Mouse (Mus musculus): ENCODE measurements around the gene 1110032A03Rik.

1110032A03Rik gene

DNA sequence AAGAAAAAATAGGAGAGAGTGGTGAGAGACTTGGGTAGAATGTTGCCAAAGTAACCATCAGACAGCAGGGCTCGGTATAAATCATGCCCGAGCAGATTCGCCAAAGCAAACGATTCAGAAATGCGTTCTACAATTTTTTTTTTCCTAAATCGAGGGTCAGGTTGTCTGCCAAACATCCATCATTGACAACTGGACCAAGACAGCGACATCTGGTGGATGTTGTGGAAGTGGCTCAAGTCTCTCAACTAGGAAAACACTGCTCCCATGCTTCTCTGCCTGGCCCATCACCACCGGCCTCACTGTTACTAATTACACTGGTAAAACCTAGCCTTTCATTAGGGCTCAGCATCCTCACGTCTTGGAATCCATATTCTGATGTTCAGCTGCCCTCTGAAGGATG lies 40.3 kb downstream of the 1110032A03Rik start:
- DNase-seq (ENCODE audit: inconsistent ontology term), result peak; percentile 46

DNA sequence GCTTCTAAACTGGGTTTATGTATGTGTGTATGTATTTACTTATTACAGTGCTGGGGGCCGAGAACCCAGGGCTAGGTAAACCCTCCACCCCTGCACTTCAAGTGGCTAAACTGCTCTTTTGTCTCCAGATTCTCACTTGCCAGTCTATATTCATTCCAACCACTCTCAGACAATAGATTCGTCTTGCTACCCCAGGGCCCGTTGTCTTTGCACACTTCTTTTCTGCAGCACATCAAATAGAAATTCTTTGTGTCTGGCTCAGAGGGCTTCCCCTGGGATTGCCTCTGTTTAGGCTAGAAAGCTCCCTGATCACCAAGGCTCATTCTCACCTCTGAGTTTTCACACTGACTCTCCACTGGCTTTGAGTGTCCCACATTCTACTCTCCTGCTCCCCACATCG lies 42.8 kb downstream of the 1110032A03Rik start:
- no peak for DNase-seq (ENCODE audit: inconsistent ontology term)

DNA sequence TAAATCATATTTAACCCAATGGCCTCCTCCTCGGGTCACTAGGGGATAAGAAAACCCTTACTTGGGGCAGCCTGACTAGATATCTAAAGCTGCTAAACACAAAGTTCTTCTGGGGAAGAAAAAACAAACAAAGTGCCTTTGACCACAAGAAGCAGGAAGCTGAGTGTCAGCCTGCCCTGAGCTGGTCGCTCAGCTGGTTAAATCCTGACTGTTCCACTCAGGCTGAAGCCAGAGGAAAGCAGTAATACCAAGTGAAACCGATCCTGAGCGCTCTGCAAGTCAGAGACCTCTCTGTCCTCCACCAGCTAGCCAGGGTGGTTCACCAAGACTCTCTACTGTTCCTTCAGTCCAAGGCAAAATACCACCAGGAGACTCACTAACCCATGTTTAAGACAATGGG lies 45.7 kb downstream of the 1110032A03Rik start:
- DNase-seq (ENCODE audit: inconsistent ontology term), result no peak

DNA sequence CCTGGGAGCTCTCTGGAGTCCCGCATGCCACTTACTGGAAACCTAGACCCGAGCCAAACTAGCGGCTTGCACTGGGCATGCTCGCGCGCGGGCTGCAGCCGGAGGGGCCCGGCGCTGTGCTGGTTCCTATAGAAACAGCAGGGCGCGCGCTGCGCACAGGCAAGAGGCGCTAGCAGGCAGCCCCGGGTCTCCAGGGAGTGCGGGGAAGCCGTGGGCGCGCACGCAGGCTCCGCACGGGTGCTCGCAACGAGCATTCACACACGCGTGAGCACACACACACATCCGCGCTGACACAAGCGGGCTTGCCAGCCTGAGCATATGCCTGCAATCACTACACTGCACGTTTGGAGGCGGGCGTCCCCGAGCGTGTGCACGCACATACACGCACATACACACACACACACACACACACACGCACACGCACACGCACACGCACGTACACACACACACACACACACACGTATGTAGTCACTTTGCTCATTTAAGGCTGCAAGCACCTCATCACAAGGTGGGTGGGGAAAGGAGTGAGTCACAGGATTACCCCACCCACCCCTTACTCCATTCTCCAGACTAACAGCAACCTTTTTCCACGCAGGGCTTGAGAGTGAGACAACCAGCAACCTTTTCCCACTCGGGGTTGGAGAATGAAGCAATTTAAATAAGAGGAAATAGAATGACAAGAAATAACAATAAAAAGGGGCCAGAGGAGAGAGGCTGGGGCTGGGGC lies 47.2 kb downstream of the 1110032A03Rik start:
- DNase-seq (ENCODE audit: inconsistent ontology term), result peak; percentile 75

DNA sequence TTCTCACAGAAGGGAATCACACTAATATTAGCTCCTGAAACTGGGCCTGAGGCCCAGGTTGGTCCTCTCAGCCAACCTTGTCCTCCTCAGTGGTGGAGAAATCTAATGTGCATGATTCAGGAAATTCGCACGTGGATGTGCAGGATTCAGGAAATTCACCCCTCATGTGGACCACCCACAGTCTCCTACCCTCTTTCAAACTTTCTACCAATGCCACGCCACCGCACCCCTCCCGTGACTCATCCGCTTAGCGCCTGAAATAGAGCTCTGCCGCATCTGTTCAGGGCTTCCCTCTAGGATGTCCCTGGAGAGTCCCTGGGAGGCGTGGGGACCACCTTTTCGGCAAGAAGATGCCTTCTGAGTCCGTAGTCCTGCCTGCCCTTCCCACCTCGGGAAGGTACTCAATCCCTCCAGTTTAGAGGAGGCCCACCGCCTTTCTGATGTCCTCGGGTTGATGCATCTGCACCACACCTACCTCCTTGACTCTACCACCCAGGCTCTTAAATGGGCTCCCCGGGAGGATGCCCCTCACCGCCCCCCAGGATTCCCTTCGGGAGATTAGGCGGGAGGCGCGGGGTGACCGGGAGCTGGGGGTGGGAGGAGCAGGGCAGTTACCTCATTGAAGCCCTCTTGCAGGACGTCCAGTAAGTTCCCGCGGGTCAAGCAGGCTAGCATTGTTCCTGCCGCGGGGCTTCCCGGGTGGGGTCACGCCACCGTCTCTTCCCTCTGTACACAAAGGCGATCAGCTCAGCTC lies 48.0 kb downstream of the 1110032A03Rik start:
- DNase-seq (ENCODE audit: inconsistent ontology term), result no peak

DNA sequence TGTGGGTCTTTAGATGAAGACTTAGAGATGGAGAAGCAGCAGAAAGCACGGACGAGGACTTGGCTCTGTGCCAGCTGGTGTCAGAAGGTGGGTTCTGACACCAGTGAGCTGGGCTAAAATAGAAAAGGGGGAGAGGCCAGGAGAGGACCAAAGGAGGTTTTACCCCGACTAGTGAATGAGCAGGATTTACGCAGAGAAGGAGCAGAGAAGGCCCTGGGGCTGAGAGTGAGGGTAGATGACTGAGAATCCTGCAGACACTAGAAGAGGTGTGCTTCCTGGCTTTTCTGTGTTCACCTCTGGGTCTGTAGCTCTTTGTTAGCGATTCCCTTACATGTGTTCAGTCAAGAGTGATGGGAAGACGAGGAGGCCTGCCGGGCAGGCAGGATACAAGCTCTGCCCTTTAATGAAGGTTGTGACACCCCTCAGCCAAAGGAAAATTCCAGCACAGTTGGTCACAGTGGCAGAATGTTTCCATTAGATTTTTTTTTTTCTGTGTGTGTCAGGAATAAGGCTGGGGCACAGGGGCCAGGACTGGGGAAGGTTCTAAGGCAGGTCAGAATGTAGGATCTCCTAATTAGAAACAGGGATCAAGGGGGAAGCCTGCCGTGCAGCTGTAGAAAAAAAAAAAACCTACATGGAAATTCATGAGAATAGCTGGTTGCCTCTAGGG lies 49.3 kb downstream of the 1110032A03Rik start:
- peak; percentile 44 for DNase-seq (ENCODE audit: inconsistent ontology term)

DNA sequence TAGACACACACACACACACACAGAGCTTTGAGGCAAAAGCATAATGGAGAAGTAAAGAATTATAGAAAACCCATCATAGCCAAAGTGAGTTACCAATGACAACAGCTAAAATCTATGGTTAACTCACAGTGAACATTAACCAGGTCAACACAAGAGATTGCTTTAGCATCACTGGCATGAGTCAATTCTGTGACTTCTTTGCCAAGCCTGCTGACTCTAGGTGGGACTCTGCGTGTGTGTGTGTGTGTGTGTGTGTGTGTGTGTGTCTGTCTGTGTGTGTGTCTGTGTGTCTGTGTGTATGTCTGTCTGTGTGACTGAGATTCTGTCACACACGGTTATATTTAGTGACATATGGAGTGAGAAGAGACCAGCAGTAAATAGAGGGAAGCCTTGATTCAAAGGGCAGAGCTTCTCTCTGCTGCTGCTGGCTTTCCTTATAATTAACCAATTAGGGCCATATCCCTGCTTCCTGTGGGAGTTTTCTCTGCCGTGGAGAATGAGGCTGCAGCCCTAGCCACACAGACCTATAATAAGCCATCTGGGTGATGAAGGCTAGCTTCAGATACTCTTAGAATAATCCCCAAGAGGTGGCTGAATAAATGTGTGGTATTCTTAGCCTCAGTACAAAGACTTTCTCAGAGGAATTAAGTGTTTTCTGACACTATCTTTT lies 50.5 kb downstream of the 1110032A03Rik start:
- no peak for DNase-seq (ENCODE audit: inconsistent ontology term)

DNA sequence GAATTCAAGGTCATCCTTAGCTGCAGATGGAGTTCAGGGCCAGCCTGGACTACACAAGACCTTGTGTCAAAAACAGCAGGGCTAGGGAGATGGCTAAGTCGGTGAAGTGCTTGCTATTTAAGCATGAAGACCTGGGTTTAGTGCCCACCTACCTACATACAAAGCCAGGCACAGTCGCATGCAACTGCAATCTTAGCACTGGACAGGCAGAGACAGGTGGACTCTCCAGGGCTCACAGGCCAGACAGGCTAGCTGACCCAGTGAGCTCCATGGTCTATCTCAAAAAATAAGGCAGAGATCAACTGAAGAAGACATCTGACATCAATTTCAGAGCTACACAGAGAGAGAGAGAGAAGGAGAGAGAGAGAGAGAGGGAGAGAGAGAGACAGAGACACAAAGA lies 51.2 kb downstream of the 1110032A03Rik start:
- no peak for DNase-seq (ENCODE audit: inconsistent ontology term)

DNA sequence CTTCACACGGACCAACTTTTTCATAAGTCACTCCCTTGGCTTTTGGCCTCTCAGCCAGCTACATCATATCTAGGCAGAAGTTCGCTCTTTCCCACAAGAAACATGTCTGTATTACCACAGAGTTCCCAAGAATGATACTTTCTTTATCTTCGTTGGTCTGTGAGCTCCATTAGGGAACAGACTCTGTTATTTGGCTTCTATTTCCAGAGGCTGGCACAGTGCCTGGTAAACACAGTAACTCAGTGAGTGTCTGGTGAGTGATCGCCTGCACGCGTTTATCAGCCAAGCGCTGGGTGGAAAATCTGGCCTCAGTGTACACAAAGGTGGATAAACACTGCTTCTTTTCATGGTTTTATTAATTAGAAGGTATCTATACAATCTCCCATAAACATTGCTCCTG lies 51.9 kb downstream of the 1110032A03Rik start:
- DNase-seq (ENCODE audit: inconsistent ontology term), result peak; percentile 81

DNA sequence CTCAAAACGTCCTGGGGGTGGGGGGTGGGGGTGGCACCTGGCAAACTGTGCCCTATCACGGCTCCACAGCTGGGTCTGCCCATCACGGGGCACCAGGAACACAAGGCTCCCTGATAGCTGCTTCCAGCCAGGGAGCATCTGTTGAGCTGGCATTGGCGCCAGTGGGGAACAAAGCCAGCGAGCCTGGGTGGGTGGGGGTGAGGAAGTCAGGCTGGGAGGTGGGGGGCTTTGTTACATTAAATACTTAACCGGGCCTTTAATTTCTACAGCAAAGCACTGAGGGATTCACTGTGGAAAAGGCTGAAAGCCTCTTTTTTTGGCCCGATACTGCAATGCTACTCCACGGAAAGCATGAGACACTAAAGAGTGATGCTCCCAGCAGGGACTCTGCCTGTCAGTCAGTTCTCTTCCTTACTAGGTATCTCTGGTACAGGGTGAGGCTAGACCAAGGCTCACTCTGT lies 52.8 kb downstream of the 1110032A03Rik start:
- no peak for DNase-seq (ENCODE audit: inconsistent ontology term)

DNA sequence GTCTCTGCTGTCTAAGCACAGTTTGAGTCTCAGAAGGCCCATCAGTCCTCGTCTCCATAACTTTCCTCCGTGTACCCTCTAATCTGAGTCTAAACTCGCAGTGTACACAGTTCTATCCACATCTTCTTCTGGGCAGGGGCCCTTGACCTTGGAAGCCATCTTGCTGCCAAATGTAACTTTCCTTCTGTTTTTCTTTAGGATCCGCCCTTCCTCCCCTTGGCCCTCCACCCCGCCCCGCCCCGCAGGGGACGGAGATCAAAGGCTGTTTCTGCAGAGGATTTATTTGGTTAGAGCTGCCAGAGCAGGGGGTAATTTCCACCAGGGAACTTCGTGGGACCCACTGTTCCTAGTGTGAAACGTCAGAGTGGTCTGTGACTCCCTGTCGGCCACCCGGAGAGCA lies 54.3 kb downstream of the 1110032A03Rik start:
- no peak for DNase-seq (ENCODE audit: inconsistent ontology term)

DNA sequence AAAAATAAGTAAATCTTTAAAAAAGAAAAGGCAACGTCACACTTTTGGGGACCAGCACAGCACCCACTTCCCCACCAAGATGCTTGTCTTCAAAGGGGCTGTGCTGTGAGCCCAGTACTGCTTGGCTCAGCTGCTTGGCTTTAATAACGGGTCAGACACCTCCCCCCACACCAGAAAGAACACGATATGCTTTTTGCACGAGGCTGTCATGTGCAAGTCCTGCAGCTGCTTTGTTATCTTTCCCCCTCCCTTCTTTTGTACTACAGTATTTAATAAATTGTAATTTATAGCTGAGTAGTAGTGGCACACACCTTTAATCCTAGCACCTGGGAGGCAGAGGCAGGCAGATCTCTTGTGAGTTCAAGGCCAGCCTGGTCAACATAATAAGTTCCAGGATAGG lies 56.4 kb downstream of the 1110032A03Rik start:
- DNase-seq (ENCODE audit: inconsistent ontology term), result no peak

DNA sequence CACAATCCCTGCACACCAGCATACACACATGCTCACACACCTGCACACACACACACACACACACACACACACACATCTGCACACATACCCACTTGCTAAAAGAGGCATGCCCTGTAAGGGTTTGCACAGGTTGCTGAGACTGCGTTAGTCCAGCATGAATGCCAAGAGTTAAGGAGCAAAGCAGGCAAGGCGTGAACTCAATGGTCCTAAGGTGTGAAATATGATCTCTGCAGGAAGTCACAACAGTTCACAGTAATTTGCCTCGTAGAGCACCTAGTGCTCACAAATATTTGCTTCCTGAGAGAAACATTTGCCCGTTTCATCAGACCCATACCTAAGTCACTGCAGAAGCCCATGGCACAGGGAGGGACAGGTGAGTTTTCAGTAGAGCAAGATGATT lies 61.1 kb downstream of the 1110032A03Rik start:
- no peak for DNase-seq (ENCODE audit: inconsistent ontology term)
